In genomic region chr9:71140205-71140604, GRCm38 (mm10) we compare ENCODE assay signal across 28 mouse cellular contexts. TPM values are rescaled to one million over a fixed set of nuclear protein-coding genes. Genes with fewer than 3 reads are reported as not detected.
DNase-seq lines count a peak whose midpoint lies in the region; ATAC-seq and TF ChIP-seq lines count a peak whose summit lies in the region.
"Had no signal": no experiment of that assay in that cellular context is flagged by ENCODE, and none has a peak within 500 bp of the region (broad histone marks: within the 10 kb centered on the region; RNA-seq: fewer than 3 reads in every experiment).

No protein-coding gene starts in this region.

- H3K9me3 ChIP-seq in intestine, embryonic 16.5 days (ENCODE audit: control insufficient read depth, low read length) = no peaks in the 10 kb centered on the region
- no peaks in the 10 kb centered on the region for H3K9me3 ChIP-seq in liver, embryonic 14.5 days (ENCODE audit: control insufficient read depth, low read length)
- no peaks in the 10 kb centered on the region for H3K9me3 ChIP-seq in stomach, postnatal 0 days (ENCODE audit: control insufficient read depth, low read length)
- no peaks in the 10 kb centered on the region for H3K9me3 ChIP-seq in forebrain, embryonic 11.5 days (ENCODE audit: control insufficient read depth, low read length)
- no peaks in the 10 kb centered on the region for H3K9me3 ChIP-seq in forebrain, embryonic 12.5 days
- H3K9me3 ChIP-seq: embryonic facial prominence, embryonic 10.5 days; embryonic facial prominence, embryonic 15.5 days; forebrain, embryonic 15.5 days; heart, embryonic 12.5 days; lung, embryonic 15.5 days; megakaryocyte, embryonic 14.5 days; midbrain, embryonic 12.5 days; neural tube, embryonic 13.5 days had no signal

- peak overlapping the region; percentile 13; the same call in 1 of the 2 replicates for H3K27ac ChIP-seq in intestine, embryonic 16.5 days (ENCODE audit: low read length)
- peak overlapping the region; percentile 9; the same call in 1 of the 2 replicates for H3K27ac ChIP-seq in liver, embryonic 14.5 days
- no peak overlapping the region for H3K27ac ChIP-seq in stomach, postnatal 0 days (replicated peaks)
- H3K27ac ChIP-seq in forebrain, embryonic 11.5 days (ENCODE audit: low read depth, low read length) = no peak overlapping the region
- H3K27ac ChIP-seq in forebrain, embryonic 12.5 days = no peak overlapping the region
- H3K27ac ChIP-seq: embryonic facial prominence, embryonic 10.5 days; embryonic facial prominence, embryonic 15.5 days; forebrain, embryonic 15.5 days; heart, adult 2 months; hindbrain, embryonic 14.5 days; layer of hippocampus, adult 2 months; lung, embryonic 15.5 days; midbrain, embryonic 12.5 days; neural tube, embryonic 13.5 days had no signal

- H3K4me1 ChIP-seq in intestine, embryonic 16.5 days (ENCODE audit: control insufficient read depth, insufficient read depth, low read length) = peaks cover 8% of the 10 kb centered on the region; the same call in 1 of the 2 replicates
- H3K4me1 ChIP-seq in liver, embryonic 14.5 days (replicated peaks; ENCODE audit: control insufficient read depth in 2 of 2, insufficient read depth in 2 of 2, low read length in 1 of 2) = peaks cover 3 to 21% of the 10 kb centered on the region in 2 experiments; a peak in 3 of 4 replicates
- H3K4me1 ChIP-seq in stomach, postnatal 0 days (replicated peaks; ENCODE audit: control insufficient read depth, insufficient read depth) = no peaks in the 10 kb centered on the region
- no peaks in the 10 kb centered on the region for H3K4me1 ChIP-seq in forebrain, embryonic 11.5 days (replicated peaks; ENCODE audit: control insufficient read depth, insufficient read depth, low read length)
- no peaks in the 10 kb centered on the region for H3K4me1 ChIP-seq in forebrain, embryonic 12.5 days
- H3K4me1 ChIP-seq: embryonic facial prominence, embryonic 10.5 days; embryonic facial prominence, embryonic 15.5 days; forebrain, embryonic 15.5 days; heart, embryonic 12.5 days; lung, embryonic 15.5 days; midbrain, embryonic 12.5 days; neural tube, embryonic 13.5 days had no signal

- no peaks in the 10 kb centered on the region for H3K36me3 ChIP-seq in intestine, embryonic 16.5 days (ENCODE audit: control insufficient read depth, insufficient read depth, low read length)
- no peaks in the 10 kb centered on the region for H3K36me3 ChIP-seq in liver, embryonic 14.5 days (replicated peaks; ENCODE audit: control insufficient read depth, insufficient read depth, low read depth)
- H3K36me3 ChIP-seq in stomach, postnatal 0 days (ENCODE audit: control insufficient read depth, insufficient read depth, low read length) = no peaks in the 10 kb centered on the region
- H3K36me3 ChIP-seq in forebrain, embryonic 11.5 days (ENCODE audit: control insufficient read depth, insufficient read depth, low read length) = no peaks in the 10 kb centered on the region
- no peaks in the 10 kb centered on the region for H3K36me3 ChIP-seq in forebrain, embryonic 12.5 days (replicated peaks)
- H3K36me3 ChIP-seq: embryonic facial prominence, embryonic 10.5 days; embryonic facial prominence, embryonic 15.5 days; forebrain, embryonic 15.5 days; heart, embryonic 12.5 days; lung, embryonic 15.5 days; midbrain, embryonic 12.5 days; neural tube, embryonic 13.5 days had no signal

- H3K9ac ChIP-seq in intestine, embryonic 16.5 days (ENCODE audit: low read depth, low read length) = no peak overlapping the region
- no peak overlapping the region for H3K9ac ChIP-seq in liver, embryonic 14.5 days (replicated peaks)
- H3K9ac ChIP-seq in stomach, postnatal 0 days (ENCODE audit: low read length) = no peak overlapping the region
- no peak overlapping the region for H3K9ac ChIP-seq in forebrain, embryonic 11.5 days (ENCODE audit: low read length)
- no peak overlapping the region for H3K9ac ChIP-seq in forebrain, embryonic 12.5 days
- H3K9ac ChIP-seq: embryonic facial prominence, embryonic 15.5 days; forebrain, embryonic 15.5 days; heart, embryonic 12.5 days; hindbrain, embryonic 14.5 days; lung, embryonic 15.5 days; midbrain, embryonic 12.5 days; neural tube, embryonic 13.5 days had no signal

- ATAC-seq in intestine, embryonic 16.5 days = peak; percentile 48
- ATAC-seq in liver, embryonic 14.5 days (ENCODE audit: insufficient read depth) = no peak; the same call in 1 of the 2 replicates
- ATAC-seq in stomach, postnatal 0 days (ENCODE audit: low FRiP score, low TSS enrichment) = no peak
- no peak for ATAC-seq in forebrain, embryonic 11.5 days (replicated peaks; ENCODE audit: low FRiP score)
- ATAC-seq in forebrain, embryonic 12.5 days (ENCODE audit: low FRiP score) = no peak
- ATAC-seq: CD4-positive, CD25-positive, alpha-beta regulatory T cell, adult 4 months; forebrain, embryonic 15.5 days had no signal

- DNase-seq in Muller cell, postnatal 12 days (ENCODE audit: inconsistent ontology term) = peak; percentile 57
- DNase-seq in liver, embryonic 14.5 days (ENCODE audit: low read depth in 3 of 3, low spot score in 3 of 3) = no peak
- no peak for DNase-seq in stomach, postnatal 0 days (ENCODE audit: low spot score)
- no peak for DNase-seq in forebrain, embryonic 11.5 days (ENCODE audit: low spot score)
- DNase-seq in cerebellum, adult 9-11 months = no peak
- DNase-seq: adrenal gland, postnatal 25 days; cerebellum, adult 11-12 months; cerebellum, postnatal 14 days; gastrocnemius, postnatal 36 days; heart, adult 2 months; kidney, adult 2 months; kidney, postnatal 36 days; layer of hippocampus, postnatal 36 days; left cerebral cortex, postnatal 4 days; right cerebral cortex, postnatal 4 days had no signal

- 64% methylated on average over 8 of the region's 8 CpGs for WGBS in intestine, embryonic 16.5 days
- WGBS in liver, embryonic 14.5 days (ENCODE audit: insufficient replicate concordance) = 63% methylated on average over 8 of the region's 8 CpGs
- WGBS in stomach, postnatal 0 days = 56% methylated on average over 8 of the region's 8 CpGs
- 87% methylated on average over 8 of the region's 8 CpGs for WGBS in forebrain, embryonic 11.5 days
- 91% methylated on average over 8 of the region's 8 CpGs for WGBS in forebrain, embryonic 12.5 days

- no peak overlapping the region for H3K4me3 ChIP-seq in intestine, embryonic 16.5 days (ENCODE audit: low read length)
- no peak overlapping the region for H3K4me3 ChIP-seq in liver, embryonic 14.5 days (ENCODE audit: insufficient read depth in 1 of 2, low read depth in 2 of 2, low read length in 2 of 2)
- no peak overlapping the region for H3K4me3 ChIP-seq in stomach, postnatal 0 days (ENCODE audit: low read depth, low read length)
- no peak overlapping the region for H3K4me3 ChIP-seq in forebrain, embryonic 11.5 days (ENCODE audit: low read depth, low read length)
- no peak overlapping the region for H3K4me3 ChIP-seq in forebrain, embryonic 12.5 days (replicated peaks)
- H3K4me3 ChIP-seq: embryonic facial prominence, embryonic 10.5 days; embryonic facial prominence, embryonic 15.5 days; forebrain, embryonic 15.5 days; heart, adult 2 months; heart, embryonic 12.5 days; layer of hippocampus, adult 2 months; lung, embryonic 15.5 days; megakaryocyte, embryonic 14.5 days; midbrain, embryonic 12.5 days; neural tube, embryonic 13.5 days had no signal

- no peak overlapping the region for H3K4me2 ChIP-seq in intestine, embryonic 16.5 days (ENCODE audit: low read depth, low read length)
- H3K4me2 ChIP-seq in liver, embryonic 14.5 days (ENCODE audit: low read depth) = no peak overlapping the region
- H3K4me2 ChIP-seq in stomach, postnatal 0 days (replicated peaks; ENCODE audit: low read depth) = 0 out of 2 replicates have a peak overlapping the region, but pooled peaks have one; percentile 1
- no peak overlapping the region for H3K4me2 ChIP-seq in forebrain, embryonic 11.5 days (ENCODE audit: low read depth, low read length, severe bottlenecking)
- H3K4me2 ChIP-seq in forebrain, embryonic 12.5 days = no peak overlapping the region
- H3K4me2 ChIP-seq: embryonic facial prominence, embryonic 15.5 days; forebrain, embryonic 15.5 days; heart, embryonic 12.5 days; hindbrain, embryonic 14.5 days; lung, embryonic 15.5 days; midbrain, embryonic 12.5 days; neural tube, embryonic 13.5 days had no signal

- no peaks in the 10 kb centered on the region for H3K27me3 ChIP-seq in intestine, embryonic 16.5 days (replicated peaks; ENCODE audit: control insufficient read depth, insufficient read depth, low read length)
- H3K27me3 ChIP-seq in liver, embryonic 14.5 days (ENCODE audit: control insufficient read depth, insufficient read depth, low read length) = no peaks in the 10 kb centered on the region
- H3K27me3 ChIP-seq in stomach, postnatal 0 days (ENCODE audit: control insufficient read depth, insufficient read depth, low read length) = no peaks in the 10 kb centered on the region
- no peaks in the 10 kb centered on the region for H3K27me3 ChIP-seq in forebrain, embryonic 11.5 days (ENCODE audit: control insufficient read depth, insufficient read depth, low read length)
- H3K27me3 ChIP-seq in forebrain, embryonic 12.5 days = no peaks in the 10 kb centered on the region
- H3K27me3 ChIP-seq: embryonic facial prominence, embryonic 15.5 days; forebrain, embryonic 15.5 days; heart, embryonic 12.5 days; lung, embryonic 15.5 days; midbrain, embryonic 12.5 days; neural tube, embryonic 13.5 days had no signal

- TF ChIP-seq CTCF in liver, embryonic 14.5 days (IDR thresholded peaks at IDR 0.05; ENCODE audit: low read depth) = no peak
- TF ChIP-seq CTCF in stomach, postnatal 0 days (IDR thresholded peaks at IDR 0.05; ENCODE audit: low read depth) = no peak

- TF ChIP-seq EP300 in liver, embryonic 14.5 days (IDR thresholded peaks at IDR 0.05; ENCODE audit: low read depth) = no peak
- TF ChIP-seq EP300 in stomach, postnatal 0 days (optimal IDR thresholded peaks at IDR 0.05) = no peak

RNA-seq across cellular contexts. Expression of gene Aqp9, which starts 28.3 kb away (rescaled TPM):
- 1.1 TPM in 2 replicates for polyA plus RNA-seq in intestine, embryonic 16.5 days (2015; fragmentation: Nextera tagmentation; extraction: Ambion mirVana)
- 3.5 and 4.1 TPM in 2 replicates for polyA plus RNA-seq in liver, embryonic 14.5 days (2012; rRNA removed)
- 8.6 and 9.0 TPM in 2 replicates for polyA plus RNA-seq in liver, embryonic 14.5 days (2014; fragmentation: Nextera tagmentation; extraction: Ambion mirVana)
- 2.1 and 2.8 TPM in 2 replicates for polyA plus RNA-seq in stomach, postnatal 0 days (2015; fragmentation: Nextera tagmentation; extraction: Ambion mirVana)
- 0.09 and 0.20 TPM in 2 replicates for polyA plus RNA-seq in forebrain, embryonic 11.5 days (2014; fragmentation: Nextera tagmentation; extraction: Ambion mirVana)
- polyA plus RNA-seq in forebrain, embryonic 12.5 days (2016; fragmentation: Nextera tagmentation; extraction: Ambion mirVana) = 0.08 and 0.93 TPM in 2 replicates
- polyA plus RNA-seq: embryonic facial prominence, embryonic 10.5 days had no signal

Comparison
In these comparisons a context has a peak if more than half of its experiments do, and no peak if none do; other contexts are left out.
1. H3K27ac ChIP-seq: peak in intestine, embryonic 16.5 days (single experiment) and liver, embryonic 14.5 days (single experiment); none in stomach, postnatal 0 days (single experiment), forebrain, embryonic 11.5 days (single experiment) and forebrain, embryonic 12.5 days (single experiment).